Mouse (Mus musculus) megakaryocyte, embryonic 14.5 days (primary cell): ENCODE measurements around the gene B230217C12Rik.

Source experiments
- FLI1 ChIP-seq: IDR thresholded peaks from 2 replicates; pipeline ENCODE4 v1.6.1; 2012; ENCODE audit warnings: low read length, inconsistent platforms, mixed read lengths
- GATA1 ChIP-seq: IDR thresholded peaks from 3 replicates; pipeline ENCODE4 v1.6.1; 2012; ENCODE audit warnings: mixed read lengths, low read length, inconsistent platforms, borderline replicate concordance

- no peak for TF ChIP-seq GATA1
- TF ChIP-seq FLI1: no peak
Observed at GRCm38 (mm10) chr11:97822840-97823603, 17.6 kb upstream of the B230217C12Rik start.
